Mouse (Mus musculus): Measurements from ENCODE around the gene Agtpbp1.
A peak's percentile ranks its signal among the peaks of the same experiment; 100 is the strongest.

The Agtpbp1 gene

DNA sequence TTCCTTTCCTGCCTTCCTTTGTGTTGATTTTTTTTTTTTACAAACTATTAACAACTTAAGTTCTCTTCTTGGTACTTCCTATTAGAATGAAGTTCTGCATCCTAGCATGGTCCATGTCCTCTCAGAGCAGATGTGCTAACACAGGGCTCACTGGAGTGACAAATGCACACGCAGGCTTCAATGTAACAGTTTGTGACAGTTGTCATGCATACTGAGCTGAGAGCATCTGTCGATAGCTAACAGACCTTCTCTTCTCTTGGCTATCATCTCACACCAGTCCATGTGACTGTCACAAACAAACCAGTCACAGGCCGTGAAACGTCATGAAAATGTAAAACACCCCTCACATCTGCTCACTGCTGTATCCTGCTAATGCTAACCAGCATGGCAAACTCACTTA lies 50.7 kb downstream of the Agtpbp1 start:
- DNase-seq (ENCODE audit: low spot score in 2 of 2), result no peak

- DNase-seq (ENCODE audit: low spot score in 2 of 2), result no peak
Measured at GRCm38 (mm10) chr13:59533331-59533730, 51.7 kb downstream of the Agtpbp1 start.

DNA sequence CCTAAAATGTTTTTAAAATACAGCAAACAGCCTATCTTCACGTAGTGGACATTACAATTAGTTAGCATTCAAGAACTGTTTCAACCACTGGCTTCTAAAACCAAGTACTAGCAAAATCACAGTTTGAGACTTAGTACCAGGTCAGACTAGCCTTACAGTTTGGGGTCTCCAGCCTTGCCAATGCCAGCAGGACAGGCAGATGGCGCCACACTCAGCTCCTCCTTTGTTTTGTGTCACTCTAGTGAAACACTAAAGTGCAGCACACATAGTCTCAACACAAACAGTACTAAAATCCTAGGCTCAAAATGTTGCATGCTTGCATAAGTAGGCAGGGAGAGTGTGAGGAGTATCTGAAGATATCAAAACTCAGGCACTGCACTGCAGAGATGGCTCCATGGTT lies 53.8 kb downstream of the Agtpbp1 start:
- DNase-seq (ENCODE audit: low spot score in 2 of 2), result no peak

- no peak for DNase-seq (ENCODE audit: low spot score in 2 of 2)
Measured at GRCm38 (mm10) chr13:59530491-59530890, 54.5 kb downstream of the Agtpbp1 start.

- no peak for DNase-seq (ENCODE audit: low spot score in 2 of 2)
Measured at GRCm38 (mm10) chr13:59521271-59522064, 63.6 kb downstream of the Agtpbp1 start.

GRCm38 (mm10) chr13:59520834-59521233 lies 64.2 kb downstream of the Agtpbp1 start:
- DNase-seq (ENCODE audit: low spot score in 2 of 2), result no peak

DNA sequence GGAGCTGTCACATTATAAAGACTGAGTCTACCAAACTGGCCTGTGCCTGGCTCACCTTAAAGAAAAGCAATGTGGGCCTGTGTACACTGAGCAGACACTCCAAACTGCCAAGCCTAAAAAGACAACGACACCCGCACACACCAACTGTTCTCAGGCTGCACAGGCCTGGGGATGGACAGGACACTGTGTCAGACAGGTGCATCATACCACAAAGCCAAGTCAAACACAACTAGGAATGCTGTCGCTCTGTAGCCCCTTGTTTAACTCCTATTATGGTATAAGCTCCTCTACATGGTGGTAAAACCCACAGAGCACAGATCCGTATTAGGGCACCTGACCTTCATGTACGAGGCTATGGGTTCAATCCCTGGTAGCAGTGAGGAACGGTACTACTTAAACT lies 65.5 kb downstream of the Agtpbp1 start:
- DNase-seq (ENCODE audit: low spot score in 2 of 2), result no peak

- DNase-seq (ENCODE audit: low spot score in 2 of 2), result no peak
Measured at GRCm38 (mm10) chr13:59518016-59518415, 67.0 kb downstream of the Agtpbp1 start.

- peak in 1 of 2 experiments; percentile 23 for DNase-seq (ENCODE audit: low spot score in 2 of 2)
Measured at GRCm38 (mm10) chr13:59515074-59515473, 70.0 kb downstream of the Agtpbp1 start.

DNA sequence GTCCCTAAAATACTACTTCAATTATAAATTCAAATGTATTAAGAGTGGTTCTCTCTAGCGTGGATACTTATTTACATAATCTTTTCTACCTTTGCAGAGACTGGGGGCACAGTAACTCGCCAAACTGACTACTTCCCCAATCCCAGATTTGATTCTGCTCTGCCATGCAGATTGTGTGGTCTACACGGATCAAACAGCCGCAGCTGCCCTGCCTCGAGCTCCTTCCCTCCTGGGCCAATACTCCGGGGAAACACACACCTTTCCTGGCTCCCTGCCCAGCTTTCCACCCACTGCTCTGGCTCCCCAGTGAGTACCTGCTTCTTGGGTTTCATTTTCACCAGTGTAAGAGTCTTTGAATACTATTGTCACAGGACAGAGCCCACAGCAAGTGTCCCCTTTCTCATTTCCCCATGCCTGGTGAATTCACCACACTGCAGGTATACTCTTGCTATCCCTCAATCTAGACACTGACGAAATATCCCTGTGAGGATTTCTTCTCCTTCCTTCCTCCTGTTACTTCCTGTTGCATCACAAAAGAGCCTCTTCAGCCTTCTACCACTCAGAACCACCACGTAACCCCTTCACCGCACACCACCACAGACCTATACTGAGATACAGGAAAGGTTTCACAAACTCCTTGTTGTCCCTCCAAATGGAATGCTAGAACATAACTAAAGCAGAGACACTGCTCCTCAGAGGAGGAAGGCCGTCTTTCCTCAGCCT lies 75.2 kb downstream of the Agtpbp1 start:
- DNase-seq (ENCODE audit: low spot score in 2 of 2), result peak in 1 of 2 experiments; percentile 14

- DNase-seq (ENCODE audit: low spot score in 2 of 2), result peak; percentile 29 to 39
Measured at GRCm38 (mm10) chr13:59508584-59508983, 76.4 kb downstream of the Agtpbp1 start.

DNA sequence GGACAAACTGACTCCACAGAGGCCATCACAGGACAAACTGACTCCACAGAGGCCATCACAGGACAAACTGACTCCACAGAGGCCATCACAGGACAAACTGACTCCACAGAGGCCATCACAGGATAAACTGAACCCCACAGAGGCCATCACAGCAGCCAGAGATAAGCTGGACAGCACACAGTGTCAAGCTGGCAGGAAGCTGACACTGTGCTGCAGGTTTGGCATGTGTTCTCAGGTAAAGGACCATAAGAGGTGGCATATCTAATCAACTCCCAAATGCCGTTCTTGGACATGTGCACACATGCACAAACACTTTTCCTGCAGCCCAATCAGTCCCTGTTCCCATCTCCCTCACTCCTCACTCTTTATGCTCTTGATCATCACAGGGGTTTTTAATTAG lies 78.6 kb downstream of the Agtpbp1 start:
- no peak for DNase-seq (ENCODE audit: low spot score in 2 of 2)

- no peak for DNase-seq (ENCODE audit: low spot score in 2 of 2)
Measured at GRCm38 (mm10) chr13:59505867-59506266, 79.2 kb downstream of the Agtpbp1 start.

- no peak for DNase-seq (ENCODE audit: low spot score in 2 of 2)
Measured at GRCm38 (mm10) chr13:59503581-59503980, 81.4 kb downstream of the Agtpbp1 start.

DNA sequence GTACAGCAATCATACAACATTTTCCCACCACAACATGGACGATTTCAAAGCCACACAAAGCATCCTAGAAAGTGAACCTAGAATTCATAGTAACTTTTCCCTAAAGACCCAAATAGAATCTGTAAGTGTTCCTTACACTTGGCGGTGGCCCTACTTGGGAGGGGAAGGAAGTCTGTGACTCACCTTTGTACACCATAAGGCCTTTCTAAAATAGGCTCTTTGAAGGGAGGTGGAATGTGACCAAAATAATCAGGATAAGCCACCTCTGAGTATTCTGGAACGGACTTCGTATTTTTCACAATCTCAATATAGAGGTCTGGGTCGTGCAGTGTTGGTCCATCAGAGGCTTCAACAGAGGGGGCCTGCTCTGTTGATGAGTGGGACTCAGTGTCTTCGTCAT lies 85.2 kb downstream of the Agtpbp1 start:
- no peak for DNase-seq (ENCODE audit: low spot score in 2 of 2)

GRCm38 (mm10) chr13:59499374-59499773 lies 85.7 kb downstream of the Agtpbp1 start:
- DNase-seq (ENCODE audit: low spot score in 2 of 2), result no peak

- DNase-seq (ENCODE audit: low spot score in 2 of 2), result no peak
Measured at GRCm38 (mm10) chr13:59498191-59498590, 86.8 kb downstream of the Agtpbp1 start.

DNA sequence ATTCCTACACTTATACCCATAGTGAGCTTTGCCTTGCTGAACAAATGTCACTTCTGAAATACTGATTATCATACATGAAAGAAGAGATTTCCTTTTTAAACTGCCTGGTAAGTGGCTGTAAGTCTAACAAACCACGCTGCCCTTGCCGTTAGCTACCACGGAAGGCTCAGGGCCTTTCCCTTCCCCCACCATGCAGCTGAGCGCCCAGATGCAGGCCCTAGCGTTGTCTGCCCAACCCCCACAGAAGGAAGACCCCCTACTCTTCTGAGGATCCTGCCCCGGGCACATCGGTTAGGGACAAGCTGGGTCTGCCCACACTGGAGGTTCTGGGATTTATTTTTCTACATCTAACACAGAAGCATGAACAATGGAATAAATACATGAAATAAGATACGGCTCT lies 89.2 kb downstream of the Agtpbp1 start:
- no peak for DNase-seq (ENCODE audit: low spot score in 2 of 2)

DNA sequence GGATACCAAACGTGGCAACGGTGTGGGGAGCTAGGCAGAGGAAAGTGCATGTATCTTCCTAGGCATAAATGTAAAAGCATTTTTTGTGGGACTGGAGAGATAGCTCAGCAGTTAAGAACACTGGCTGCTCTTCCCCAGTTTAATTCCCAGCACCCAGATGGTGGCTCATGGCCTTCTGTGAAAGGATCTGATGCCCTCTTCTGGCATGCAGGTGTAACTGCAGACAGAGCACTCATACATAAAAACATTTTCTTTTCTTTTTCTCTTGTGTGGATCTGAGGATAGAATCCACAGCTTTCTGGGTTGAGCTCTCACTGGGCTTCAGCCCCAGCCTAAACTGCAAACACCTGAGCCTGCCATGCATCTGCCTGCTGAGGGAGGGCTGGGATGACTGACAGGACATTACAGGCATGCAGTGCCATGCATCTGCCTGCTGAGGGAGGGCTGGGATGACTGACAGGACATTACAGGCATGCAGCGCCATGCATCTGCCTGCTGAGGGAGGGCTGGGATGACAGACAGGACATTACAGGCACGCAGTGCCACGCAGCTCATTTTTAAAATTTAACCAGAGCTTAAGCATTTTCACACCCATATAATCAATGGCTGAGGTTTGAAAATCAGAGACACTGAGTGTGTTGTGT lies 90.3 kb downstream of the Agtpbp1 start:
- DNase-seq (ENCODE audit: low spot score in 2 of 2), result no peak

DNA sequence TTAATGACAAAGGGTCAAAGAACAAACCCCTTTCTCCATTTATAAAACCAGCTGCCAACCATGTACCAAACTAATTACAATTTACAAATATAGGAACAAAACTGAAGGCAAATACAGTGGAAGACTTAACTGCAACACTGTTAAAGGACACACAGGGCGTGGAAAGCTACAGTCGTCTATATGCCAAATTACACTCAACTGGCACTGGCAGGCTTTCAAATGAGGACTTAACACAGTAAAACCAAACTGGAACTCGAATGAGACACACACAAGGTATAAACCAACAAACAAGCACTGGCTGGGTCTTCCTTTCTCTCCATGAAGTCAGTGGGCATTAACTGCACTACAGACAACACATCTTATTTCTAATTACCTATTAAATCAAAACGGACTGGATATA lies 94.3 kb downstream of the Agtpbp1 start:
- DNase-seq (ENCODE audit: low spot score in 2 of 2), result no peak

GRCm38 (mm10) chr13:59489143-59489542 lies 95.9 kb downstream of the Agtpbp1 start:
- no peak for DNase-seq (ENCODE audit: low spot score in 2 of 2)

- DNase-seq (ENCODE audit: low spot score in 2 of 2), result no peak
Measured at GRCm38 (mm10) chr13:59487287-59487686, 97.7 kb downstream of the Agtpbp1 start.

GRCm38 (mm10) chr13:59486243-59486642 lies 98.8 kb downstream of the Agtpbp1 start:
- no peak for DNase-seq (ENCODE audit: low spot score in 2 of 2)
